Mouse (Mus musculus) liver, adult 2 months (tissue): Measurements from ENCODE around the gene 4933406M09Rik.

ENCODE experiments used
- CTCF ChIP-seq: fragments of 200-500 bp; IDR thresholded peaks from 2 replicates; pipeline ENCODE4 v1.5.1; 2011; ENCODE audit warnings: low read depth, low read length, control low read depth
- POLR2A ChIP-seq: fragments of 200-500 bp; IDR thresholded peaks from 2 replicates; pipeline ENCODE4 v1.6.1; 2011; ENCODE audit warnings: low read length, control low read depth; ENCODE audit not compliant: insufficient read depth; ENCODE audit errors: extremely low read depth

GRCm38 (mm10) chr1:134347791-134348190 lies 37.9 kb upstream of the 4933406M09Rik start:
- TF ChIP-seq CTCF (no peak), POLR2A (no peak)
